Mouse (Mus musculus) myocyte (in vitro differentiated cells): ENCODE data around the gene Dhh.

Experiments used
- CEBPB ChIP-seq: IDR thresholded peaks from 2 replicates; pipeline ENCODE4 v1.6.1; 2011; ENCODE audit warnings: mild to moderate bottlenecking, moderate library complexity; ENCODE audit not compliant: poor library complexity, insufficient read depth, severe bottlenecking
- E2F4 ChIP-seq: IDR thresholded peaks from one replicate; pipeline ENCODE4 v1.6.1; 2011; ENCODE audit warnings: mild to moderate bottlenecking, control low read depth, moderate library complexity; ENCODE audit not compliant: insufficient read depth
- MAX ChIP-seq: IDR thresholded peaks from one replicate; pipeline ENCODE4 v1.6.1; 2011; ENCODE audit warnings: low read depth, mild to moderate bottlenecking, control low read depth
- MYOD1 ChIP-seq, 3 experiments: IDR thresholded peaks; one replicate each; pipeline ENCODE4 v1.6.1; 2011; ENCODE audit warnings: control low read depth in 2 of 3, low read depth in 2 of 3, mild to moderate bottlenecking in 2 of 3, moderate library complexity in 1 of 3; ENCODE audit not compliant: insufficient read length in 2 of 3, control insufficient read depth in 1 of 3
- MYOG ChIP-seq, 3 experiments: IDR thresholded peaks; one replicate each; pipeline ENCODE4 v1.6.1; 2011; ENCODE audit warnings: control low read depth in 2 of 3, low read depth in 2 of 3, mild to moderate bottlenecking in 2 of 3; ENCODE audit not compliant: insufficient read length in 2 of 3, control insufficient read depth in 1 of 3, insufficient read depth in 1 of 3
- POLR2A ChIP-seq: IDR thresholded peaks from one replicate; pipeline ENCODE4 v1.6.1; 2011; ENCODE audit warnings: low read depth, mild to moderate bottlenecking, control low read depth, moderate library complexity; ENCODE audit not compliant: insufficient read length
- POLR2AphosphoS2 ChIP-seq: IDR thresholded peaks from one replicate; pipeline ENCODE4 v1.6.1; 2011; ENCODE audit warnings: low read depth, control low read depth; ENCODE audit not compliant: insufficient read length
- REST ChIP-seq: IDR thresholded peaks from one replicate; pipeline ENCODE4 v1.6.1; 2011; ENCODE audit warnings: mild to moderate bottlenecking, control low read depth, moderate library complexity; ENCODE audit not compliant: insufficient read depth, insufficient read length
- SRF ChIP-seq: IDR thresholded peaks from one replicate; pipeline ENCODE4 v1.6.1; 2011; ENCODE audit warnings: low read depth; ENCODE audit not compliant: control insufficient read depth, insufficient read length
- TCF12 ChIP-seq: IDR thresholded peaks from one replicate; pipeline ENCODE4 v1.6.1; 2011; ENCODE audit warnings: mild to moderate bottlenecking, control low read depth; ENCODE audit not compliant: poor library complexity, insufficient read depth, severe bottlenecking
- TCF3 ChIP-seq: IDR thresholded peaks from one replicate; pipeline ENCODE4 v1.6.1; 2011; ENCODE audit warnings: low read depth, control low read depth; ENCODE audit not compliant: insufficient read length
- USF1 ChIP-seq: IDR thresholded peaks from one replicate; pipeline ENCODE4 v1.6.1; 2011; ENCODE audit warnings: low read depth, mild to moderate bottlenecking, control low read depth, moderate library complexity

DNA sequence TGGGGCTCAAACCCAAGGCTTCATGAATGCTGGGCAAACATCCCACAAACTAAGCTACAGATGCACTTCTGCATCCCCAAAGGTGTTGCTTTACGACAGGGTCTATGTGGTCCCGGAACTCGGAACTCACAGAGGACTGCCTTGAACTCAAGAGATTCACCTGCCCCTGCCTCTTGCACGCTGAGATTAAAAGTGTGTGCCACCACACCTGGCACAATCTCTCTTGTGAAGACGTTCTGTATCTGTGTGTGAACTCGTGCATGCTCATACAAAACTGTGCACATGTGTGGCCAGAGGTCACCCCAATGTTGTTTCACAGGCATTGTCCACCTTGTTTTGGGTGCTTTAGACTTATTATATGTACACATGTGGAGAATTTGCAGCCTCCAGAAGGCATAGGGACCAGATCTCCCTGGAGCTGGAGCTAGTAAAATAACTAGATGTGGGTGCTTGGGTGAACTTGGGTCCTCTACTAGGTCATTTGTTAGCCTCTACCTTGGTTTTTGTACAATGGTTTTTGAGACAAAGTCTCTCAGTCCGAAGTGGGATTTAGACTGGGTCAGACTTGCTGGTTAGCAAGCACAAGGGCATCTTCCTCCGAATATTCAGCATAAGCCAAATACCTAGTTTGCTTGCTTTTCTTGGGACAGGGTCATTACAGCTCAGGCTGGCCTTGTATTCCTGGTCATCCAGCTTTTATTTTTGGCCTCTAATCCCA, 31.8 kb upstream of the Dhh start:
- TF ChIP-seq USF1: no peak
- peak; percentile 80 for TF ChIP-seq POLR2A
- no peak for TF ChIP-seq E2F4
- TF ChIP-seq MYOD1 (IDR thresholded peaks at IDR 0.05; ENCODE audit: control insufficient read depth in 1 of 3, insufficient read length in 2 of 3, low read depth in 2 of 3): no peak
- no peak for TF ChIP-seq MAX
- peak; percentile 97 for TF ChIP-seq POLR2AphosphoS2
- no peak for TF ChIP-seq CEBPB
- no peak for TF ChIP-seq REST
- TF ChIP-seq MYOG (IDR thresholded peaks at IDR 0.05; ENCODE audit: control insufficient read depth in 1 of 3, insufficient read depth in 1 of 3, insufficient read length in 2 of 3, low read depth in 2 of 3): no peak
- TF ChIP-seq TCF12: no peak
- TF ChIP-seq TCF3: no peak
- TF ChIP-seq SRF: no peak
